Mouse (Mus musculus) neural tube, embryonic 13.5 days (tissue): ENCODE results near the gene Nectin3. TPM values are rescaled to one million over a fixed set of nuclear protein-coding genes. Genes with fewer than 3 reads are reported as not detected.
"Not testable (repeated sequence)": the region's sequence is repeated elsewhere in the genome, so short reads cannot be mapped to it uniquely, and the experiment has no call there.

ENCODE experiments used
- ATAC-seq: fragments of 200-750 bp; cut with Nextera tagmentation; 2 replicates; pipeline ENCODE4 v1.8.0; 2017; ENCODE audit warnings: low read depth, mild to moderate bottlenecking, moderate TSS enrichment, moderate library complexity
- H3K27ac ChIP-seq: fragments of 300-500 bp; sonication (generic); replicated peaks from 2 replicates; pipeline ENCODE4 v1.5.1; 2015; ENCODE audit warnings: moderate library complexity, mild to moderate bottlenecking, inconsistent platforms
- H3K27me3 ChIP-seq: fragments of 300-500 bp; sonication (generic); 2 replicates; pipeline ENCODE4 v1.6.1; 2015; ENCODE audit warnings: mild to moderate bottlenecking, inconsistent platforms
- H3K36me3 ChIP-seq: fragments of 300-500 bp; sonication (generic); 2 replicates; pipeline ENCODE4 v1.6.1; 2015; ENCODE audit warnings: mild to moderate bottlenecking, inconsistent platforms
- H3K4me1 ChIP-seq: fragments of 300-500 bp; sonication (generic); replicated peaks from 2 replicates; pipeline ENCODE4 v1.6.1; 2015; ENCODE audit warnings: inconsistent platforms
- H3K4me2 ChIP-seq: fragments of 300-500 bp; sonication (generic); 2 replicates; pipeline ENCODE4 v1.6.1; 2015; ENCODE audit warnings: inconsistent platforms, mild to moderate bottlenecking, moderate library complexity
- H3K4me3 ChIP-seq: fragments of 300-500 bp; sonication (generic); 2 replicates; pipeline ENCODE4 v1.5.1; 2015; ENCODE audit warnings: mild to moderate bottlenecking, inconsistent platforms
- H3K9ac ChIP-seq: fragments of 300-500 bp; sonication (generic); 2 replicates; pipeline ENCODE4 v1.6.1; 2015; ENCODE audit warnings: moderate library complexity, mild to moderate bottlenecking, inconsistent platforms
- H3K9me3 ChIP-seq: fragments of 300-500 bp; sonication (generic); 2 replicates; pipeline ENCODE4 v1.6.1; 2016; ENCODE audit warnings: inconsistent platforms
- WGBS: fragments of 180-500 bp; shearing (Covaris S2); methylation state at CpG from one replicate; pipeline ENCODE4 v1.1.7; 2015; 5-methylcytosine and 5-hydroxymethylcytosine counted together
- polyA plus RNA-seq: library from polyadenylated mRNA; unstranded; fragments of >200 nt; fragmentation: Nextera tagmentation; extraction: Ambion mirVana; gene quantifications from 2 replicates; pipeline ENCODE4 v1.2.1, GENCODE M21; 2015

Gene Nectin3
- polyA plus RNA-seq, 1 experiment from 2014 or later: 34.1 TPM

DNA sequence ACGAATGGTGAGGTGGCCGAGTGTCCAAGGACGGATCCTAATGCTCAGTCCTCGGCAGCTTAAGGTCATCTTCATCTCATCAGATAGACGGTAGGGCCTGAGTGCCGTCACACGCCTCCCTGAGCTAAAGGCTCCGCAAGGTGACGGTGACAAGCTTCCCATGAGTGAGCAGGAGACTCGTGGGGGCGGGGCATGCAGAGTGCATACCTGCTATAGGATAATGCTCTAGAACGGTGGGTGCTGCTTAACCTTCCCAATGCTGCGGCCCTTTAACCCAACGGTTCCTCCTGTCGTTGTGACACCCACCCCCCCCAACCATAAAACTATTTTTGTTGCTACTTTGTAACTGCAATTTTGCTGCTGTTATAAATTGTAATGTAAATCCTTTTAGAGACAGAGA is 90.3 kb downstream of the Nectin3 start:
- Histone ChIP-seq H3K4me3 (no peak overlapping the region), H3K4me1 (0 out of 2 replicates have a peak, but pooled peaks cover 6% of the 10 kb centered on the region), H3K36me3 (no peaks in the 10 kb centered on the region), H3K9me3 (no peaks in the 10 kb centered on the region), H3K9ac (no peak overlapping the region), H3K27me3 (no peaks in the 10 kb centered on the region), H3K4me2 (no peak overlapping the region), H3K27ac (no peak overlapping the region)
- no peak for ATAC-seq
- WGBS: 93% methylated on average over 15 of the region's 15 CpGs

DNA sequence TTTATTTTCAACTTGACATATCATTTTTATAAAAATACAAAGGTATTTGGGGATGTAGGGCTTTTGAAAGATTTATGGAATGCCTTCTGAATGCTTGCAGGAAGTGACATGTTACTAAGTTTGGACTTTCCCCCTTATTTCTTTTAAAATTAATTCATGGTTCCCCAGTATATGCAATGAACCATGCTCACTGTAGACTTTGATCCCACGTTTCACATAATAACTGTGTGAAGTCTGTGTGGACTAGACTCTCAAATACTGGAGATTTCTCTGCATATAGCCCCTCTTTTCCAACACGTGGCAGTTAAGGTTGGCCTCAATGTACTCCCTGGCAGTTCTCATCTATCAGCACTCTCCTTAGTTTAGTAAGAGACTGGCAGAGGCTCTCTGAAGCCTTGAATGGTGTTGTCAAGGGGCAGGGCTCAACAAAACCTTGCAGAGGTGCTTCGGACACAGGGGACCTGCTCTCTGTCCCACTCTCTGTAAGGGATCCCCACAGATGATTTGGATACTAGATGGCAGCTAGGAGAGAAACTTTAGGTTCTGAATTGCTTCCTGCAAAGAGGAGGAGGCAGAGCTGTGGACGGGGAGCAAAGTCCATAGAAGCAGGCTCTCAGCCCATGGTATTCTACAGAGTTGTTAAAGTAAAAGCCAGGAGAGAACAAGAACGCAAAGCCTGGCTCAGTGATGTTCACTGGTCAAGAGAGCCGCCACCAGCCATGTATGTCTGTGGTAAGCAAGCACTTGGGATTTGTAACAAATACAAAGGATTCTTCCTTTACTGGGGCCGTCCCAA is 91.3 kb downstream of the Nectin3 start:
- H3K4me1 ChIP-seq: 0 out of 2 replicates have a peak, but pooled peaks cover 6% of the 10 kb centered on the region
- no peaks in the 10 kb centered on the region for H3K36me3 ChIP-seq
- no peak overlapping the region for H3K4me3 ChIP-seq
- H3K4me2 ChIP-seq: no peak overlapping the region
- H3K9ac ChIP-seq: no peak overlapping the region
- no peaks in the 10 kb centered on the region for H3K27me3 ChIP-seq
- H3K27ac ChIP-seq: no peak overlapping the region
- ATAC-seq: no peak
- H3K9me3 ChIP-seq: no peaks in the 10 kb centered on the region
- WGBS: 92% methylated on average over 7 of the region's 7 CpGs

DNA sequence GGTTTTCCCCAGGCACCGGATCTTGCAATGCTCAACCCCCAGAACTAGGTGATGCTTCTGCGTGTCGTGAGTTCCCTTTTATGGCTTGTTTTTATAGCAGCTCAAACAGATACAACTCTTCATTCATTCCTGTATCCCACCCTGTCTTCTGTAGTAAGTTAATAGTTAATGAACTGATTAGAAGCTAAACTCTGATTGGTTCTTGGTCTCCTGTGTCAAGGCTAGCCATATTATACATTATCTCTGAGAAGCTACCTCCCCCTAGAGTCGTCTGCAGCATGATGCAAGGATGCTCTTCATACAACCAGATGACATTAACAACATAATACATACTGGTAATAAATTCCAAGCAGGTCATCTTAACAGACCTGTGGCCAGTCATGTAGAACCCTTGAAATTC is 100.4 kb downstream of the Nectin3 start:
- no peak overlapping the region for H3K4me2 ChIP-seq
- no peak for ATAC-seq
- H3K27ac ChIP-seq: no peak overlapping the region
- 82% methylated on average over 4 of the region's 4 CpGs for WGBS
- H3K9ac ChIP-seq: no peak overlapping the region
- no peak overlapping the region for H3K4me3 ChIP-seq
- no peaks in the 10 kb centered on the region for H3K4me1 ChIP-seq
- no peaks in the 10 kb centered on the region for H3K9me3 ChIP-seq
- no peaks in the 10 kb centered on the region for H3K27me3 ChIP-seq
- H3K36me3 ChIP-seq: peaks cover 15% of the 10 kb centered on the region; the same call in 1 of the 2 replicates

DNA sequence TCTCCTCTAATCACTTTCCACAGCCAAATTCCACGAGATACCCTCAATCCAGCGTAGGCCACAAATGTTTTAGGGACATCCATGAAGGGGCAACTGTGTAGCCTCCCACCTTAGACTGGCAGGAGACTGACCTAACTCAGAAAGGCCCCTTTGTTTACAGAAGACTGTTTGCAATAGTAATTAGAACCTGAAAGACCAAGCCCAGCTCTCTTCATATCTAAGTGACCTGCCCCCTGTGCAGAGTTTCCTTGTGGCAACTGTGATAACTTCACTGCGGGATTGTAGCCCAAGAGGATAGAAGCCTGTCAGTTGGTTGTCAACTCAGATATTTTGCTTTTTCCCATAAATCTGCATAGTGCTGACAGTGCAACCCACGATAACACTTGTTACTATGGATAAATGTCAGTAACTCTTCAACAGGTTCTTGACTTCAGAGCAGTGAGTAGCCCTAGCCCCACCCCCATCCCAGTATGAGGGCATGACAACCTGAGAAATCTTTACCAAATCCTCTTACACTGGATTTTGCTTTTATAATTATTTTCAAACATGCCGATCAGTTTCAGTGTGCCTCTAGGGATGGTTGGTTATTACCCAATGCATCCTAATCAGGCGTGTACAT is 108.8 kb downstream of the Nectin3 start:
- H3K36me3 ChIP-seq: peaks cover 3% of the 10 kb centered on the region; the same call in 1 of the 2 replicates
- no peak overlapping the region for H3K27ac ChIP-seq
- no peaks in the 10 kb centered on the region for H3K9me3 ChIP-seq
- H3K4me2 ChIP-seq: no peak overlapping the region
- no peak overlapping the region for H3K9ac ChIP-seq
- 55% methylated on average over 6 of the region's 6 CpGs for WGBS
- H3K4me3 ChIP-seq: no peak overlapping the region
- H3K4me1 ChIP-seq: peaks cover 29% of the 10 kb centered on the region
- H3K27me3 ChIP-seq: no peaks in the 10 kb centered on the region
- no peak for ATAC-seq

DNA sequence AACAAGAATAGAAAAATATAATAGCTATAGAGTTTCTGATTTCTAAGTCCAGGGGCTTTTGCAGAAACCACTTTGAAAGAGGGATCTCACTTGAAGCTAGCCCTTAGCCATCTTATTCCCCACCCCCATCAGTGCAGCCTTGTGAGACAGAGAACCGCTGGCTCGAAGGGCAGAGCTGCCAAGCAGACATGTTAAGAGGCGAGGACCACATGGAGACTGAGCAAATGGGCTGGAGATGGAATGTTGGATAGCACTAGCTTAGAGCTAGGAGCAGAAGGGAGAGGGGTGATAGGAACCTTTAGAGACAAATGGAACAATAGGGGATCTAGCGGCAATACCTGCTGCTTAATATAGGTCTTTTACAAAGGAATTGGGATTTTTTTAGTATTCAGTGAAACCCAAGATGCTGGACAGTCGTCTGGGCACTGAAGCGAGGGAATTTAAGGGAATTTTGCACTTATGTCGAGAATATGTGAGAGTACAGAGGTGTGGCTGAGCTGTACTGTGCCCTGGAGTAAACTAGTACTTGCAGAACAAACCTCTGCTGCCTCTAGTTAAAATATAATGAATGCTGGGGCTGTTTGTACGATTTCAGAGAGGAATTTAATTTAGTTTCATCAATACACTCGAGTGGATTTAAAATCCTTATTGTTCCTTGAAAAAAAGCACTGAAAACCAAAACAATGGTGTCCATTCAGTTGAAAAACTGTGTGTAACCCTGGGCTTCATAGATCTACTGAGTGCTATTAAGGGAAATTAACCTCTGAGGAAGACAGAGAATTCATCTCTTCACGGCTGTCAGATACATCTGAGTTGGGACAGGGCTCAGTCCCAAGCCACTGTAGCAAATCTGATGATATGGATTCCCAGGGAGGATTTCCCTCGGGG is 109.6 kb downstream of the Nectin3 start:
- H3K4me2 ChIP-seq: no peak overlapping the region
- no peaks in the 10 kb centered on the region for H3K27me3 ChIP-seq
- H3K27ac ChIP-seq: no peak overlapping the region
- WGBS: 47% methylated on average over 11 of the region's 11 CpGs
- H3K4me1 ChIP-seq: peaks cover 29% of the 10 kb centered on the region
- no peaks in the 10 kb centered on the region for H3K9me3 ChIP-seq
- H3K9ac ChIP-seq: no peak overlapping the region
- no peak overlapping the region for H3K4me3 ChIP-seq
- no peak for ATAC-seq
- H3K36me3 ChIP-seq: no peaks in the 10 kb centered on the region

DNA sequence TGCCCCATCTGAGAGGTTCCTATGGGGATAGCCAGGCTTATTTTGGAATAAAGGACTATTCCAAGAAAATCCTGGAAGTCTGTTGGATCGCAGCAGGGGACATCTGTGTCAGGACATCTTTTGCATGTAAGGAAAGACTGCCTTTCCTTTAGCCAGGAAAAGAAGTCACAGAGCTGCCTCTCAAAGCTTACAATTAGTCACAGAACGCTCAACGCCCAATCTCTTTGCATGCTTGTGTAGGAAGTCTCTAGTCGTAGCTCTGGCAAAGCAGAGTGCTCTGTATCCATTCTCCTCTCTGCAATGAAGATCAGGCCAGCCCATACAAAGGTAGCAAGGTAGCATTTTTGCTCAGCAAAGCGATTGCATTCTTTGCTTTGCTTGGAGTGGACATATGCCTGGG is 114.0 kb downstream of the Nectin3 start:
- 85% methylated on average over 5 of the region's 5 CpGs for WGBS
- ATAC-seq: no peak

DNA sequence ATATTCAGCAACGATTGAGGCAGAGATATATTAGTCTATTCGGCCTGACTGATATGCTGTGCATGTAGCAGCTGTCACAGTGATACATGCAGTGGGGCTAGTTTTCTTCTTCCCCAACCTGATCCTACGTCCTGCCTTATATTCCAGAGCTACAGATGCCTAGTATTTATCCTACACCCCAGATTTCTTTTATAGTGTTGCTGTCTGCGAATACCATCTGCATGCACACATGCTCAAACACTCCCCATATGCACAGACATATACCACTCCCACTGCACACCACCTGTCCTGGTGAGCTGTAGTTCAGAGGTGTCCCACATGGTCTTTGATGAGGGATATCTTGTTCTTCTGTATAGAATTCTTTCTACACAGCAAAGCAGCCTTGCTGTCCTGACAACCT is 115.0 kb downstream of the Nectin3 start:
- Histone ChIP-seq H3K27me3 (no peaks in the 10 kb centered on the region), H3K4me3 (no peak overlapping the region), H3K4me2 (no peak overlapping the region), H3K9ac (no peak overlapping the region), H3K27ac (no peak overlapping the region), H3K9me3 (no peaks in the 10 kb centered on the region), H3K4me1 (no peaks in the 10 kb centered on the region), H3K36me3 (no peaks in the 10 kb centered on the region)
- WGBS: 88% methylated on average over 4 of the region's 4 CpGs
- no peak for ATAC-seq

More for the DNA sequence above, 114.0 kb downstream of the Nectin3 start:
- no peaks in the 10 kb centered on the region for H3K27me3 ChIP-seq
- no peak overlapping the region for H3K27ac ChIP-seq
- no peaks in the 10 kb centered on the region for H3K9me3 ChIP-seq
- no peak overlapping the region for H3K4me3 ChIP-seq
- H3K36me3 ChIP-seq: no peaks in the 10 kb centered on the region
- peaks cover 8% of the 10 kb centered on the region for H3K4me1 ChIP-seq
- H3K9ac ChIP-seq: no peak overlapping the region
- H3K4me2 ChIP-seq: no peak overlapping the region

DNA sequence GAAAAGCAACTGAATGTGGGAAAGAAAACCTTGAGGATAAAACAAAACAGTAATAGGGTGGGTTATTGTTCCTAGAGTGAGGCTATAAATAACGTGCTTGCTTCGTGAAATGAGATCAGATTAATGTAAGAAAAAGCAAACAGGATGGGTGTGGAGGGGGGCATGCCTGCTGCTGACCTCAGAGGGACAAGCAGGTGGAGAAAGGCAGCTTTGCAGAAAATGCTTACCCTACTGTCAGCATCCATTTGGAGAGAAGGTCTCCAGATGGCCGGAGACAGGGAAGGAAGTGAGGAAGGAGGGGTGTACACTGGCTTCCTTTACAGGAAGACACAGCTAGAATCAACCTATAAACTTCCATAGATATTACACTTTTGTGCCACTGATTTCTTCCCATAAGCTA is 121.8 kb downstream of the Nectin3 start:
- Histone ChIP-seq H3K9me3 (no peaks in the 10 kb centered on the region), H3K4me1 (no peaks in the 10 kb centered on the region), H3K4me2 (no peak overlapping the region), H3K9ac (no peak overlapping the region), H3K4me3 (no peak overlapping the region), H3K36me3 (no peaks in the 10 kb centered on the region), H3K27me3 (no peaks in the 10 kb centered on the region), H3K27ac (no peak overlapping the region)
- 63% methylated on average over 3 of the region's 3 CpGs for WGBS
- ATAC-seq: no peak

DNA sequence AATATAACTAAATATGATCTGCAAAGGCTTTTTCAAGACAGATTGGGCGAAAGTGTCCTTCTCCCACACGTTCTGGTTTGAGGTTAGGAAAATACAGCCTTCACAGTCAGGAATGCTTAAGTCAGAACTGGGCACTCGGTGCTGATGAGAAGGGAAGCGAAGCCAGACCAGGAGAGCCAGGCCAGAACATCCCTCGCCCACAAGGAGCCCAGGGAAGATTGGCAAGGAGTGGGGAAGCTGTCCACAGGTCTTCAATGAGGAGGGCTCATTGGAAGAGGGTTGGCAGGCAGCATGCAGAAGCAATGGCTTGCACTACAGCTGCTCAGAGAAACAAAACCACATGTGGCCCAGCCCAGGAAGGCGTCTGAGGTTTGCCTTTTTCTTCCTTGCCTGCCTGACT is 136.3 kb downstream of the Nectin3 start:
- no peak overlapping the region for H3K4me3 ChIP-seq
- 67% methylated on average over 6 of the region's 6 CpGs for WGBS
- no peaks in the 10 kb centered on the region for H3K4me1 ChIP-seq
- no peak overlapping the region for H3K4me2 ChIP-seq
- no peak overlapping the region for H3K9ac ChIP-seq
- no peaks in the 10 kb centered on the region for H3K36me3 ChIP-seq
- H3K9me3 ChIP-seq: no peaks in the 10 kb centered on the region
- H3K27me3 ChIP-seq: no peaks in the 10 kb centered on the region
- ATAC-seq: no peak
- H3K27ac ChIP-seq: no peak overlapping the region

DNA sequence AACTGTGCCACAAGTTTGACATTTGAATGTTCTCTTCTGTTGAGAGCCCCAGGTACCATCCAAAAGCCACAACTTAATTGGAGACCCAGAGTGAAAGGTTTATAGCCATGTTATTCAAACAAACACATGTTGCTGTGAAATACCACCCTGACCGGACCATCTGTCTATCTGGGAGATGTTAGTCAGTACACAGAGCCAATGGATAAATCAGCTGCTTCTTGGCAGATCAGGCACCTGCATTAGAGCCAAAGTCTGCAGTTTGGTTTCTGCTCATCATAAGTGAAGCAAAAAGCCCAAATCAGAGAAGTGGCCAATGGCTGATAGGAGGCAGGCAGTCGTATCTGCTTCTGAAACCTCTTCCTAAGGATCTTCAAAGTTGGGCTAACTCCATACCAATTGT is 140.7 kb downstream of the Nectin3 start:
- not testable (repeated sequence) for H3K27ac ChIP-seq, H3K36me3 ChIP-seq, H3K9me3 ChIP-seq, H3K4me1 ChIP-seq, H3K4me3 ChIP-seq, H3K27me3 ChIP-seq, ATAC-seq, H3K4me2 ChIP-seq, H3K9ac ChIP-seq
- 84% methylated on average over 2 of the region's 2 CpGs for WGBS

DNA sequence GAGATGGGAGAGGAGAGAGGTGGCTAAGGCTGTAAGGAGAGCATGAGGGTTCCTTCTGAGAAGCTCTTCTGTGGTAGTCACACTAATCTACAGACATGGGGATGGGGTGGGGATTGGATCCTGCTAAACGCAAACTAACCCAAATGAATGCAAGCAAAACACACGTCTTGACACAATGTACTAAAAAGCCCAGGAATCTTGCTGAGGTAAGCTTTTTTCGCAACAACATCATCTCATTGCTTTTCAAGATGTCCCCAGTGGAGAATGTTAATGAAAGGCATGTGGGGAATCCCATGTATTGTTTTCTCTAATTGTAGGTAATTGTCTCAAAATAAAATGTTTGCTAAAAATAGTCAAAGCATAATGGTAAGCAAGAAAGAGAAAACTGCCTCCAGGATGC is 141.7 kb downstream of the Nectin3 start:
- WGBS: 61% methylated on average over 3 of the region's 3 CpGs
- no peaks in the 10 kb centered on the region for H3K4me1 ChIP-seq
- ATAC-seq: no peak

More for the DNA sequence above, 141.7 kb downstream of the Nectin3 start:
- Histone ChIP-seq H3K4me2 (no peak overlapping the region), H3K27me3 (no peaks in the 10 kb centered on the region), H3K27ac (no peak overlapping the region), H3K36me3 (no peaks in the 10 kb centered on the region), H3K4me3 (no peak overlapping the region), H3K9me3 (no peaks in the 10 kb centered on the region), H3K9ac (no peak overlapping the region)
